Mouse (Mus musculus) embryonic facial prominence, embryonic 15.5 days (tissue): ENCODE measurements at regions not wholly inside any gene's neighbourhood (a gene's known extent, or its start where the extent isn't known, plus 50 kb on each side); places are given as distances from the start of the nearest gene placed in this dataset.

Experiments
- ATAC-seq: fragments of 200-750 bp; cut with Nextera tagmentation; 2 replicates; pipeline ENCODE4 v1.8.0; 2017; ENCODE audit warnings: low read depth, moderate TSS enrichment; ENCODE audit not compliant: insufficient number of reproducible peaks, low FRiP score, low TSS enrichment
- H3K27ac ChIP-seq: fragments of 300-500 bp; sonication (generic); replicated peaks from 2 replicates; pipeline ENCODE4 v1.5.1; 2015; ENCODE audit warnings: mild to moderate bottlenecking, inconsistent platforms
- H3K27me3 ChIP-seq: fragments of 300-500 bp; sonication (generic); 2 replicates; pipeline ENCODE4 v1.6.1; 2015; ENCODE audit warnings: inconsistent platforms
- H3K36me3 ChIP-seq: fragments of 300-500 bp; sonication (generic); 2 replicates; pipeline ENCODE4 v1.6.1; 2015; ENCODE audit warnings: mild to moderate bottlenecking, inconsistent platforms
- H3K4me1 ChIP-seq: fragments of 300-500 bp; sonication (generic); 2 replicates; pipeline ENCODE4 v1.6.1; 2015; ENCODE audit warnings: inconsistent platforms
- H3K4me2 ChIP-seq: fragments of 300-500 bp; sonication (generic); replicated peaks from 2 replicates; pipeline ENCODE4 v1.6.1; 2015; ENCODE audit warnings: mild to moderate bottlenecking, inconsistent platforms
- H3K4me3 ChIP-seq: fragments of 300-500 bp; sonication (generic); replicated peaks from 2 replicates; pipeline ENCODE4 v1.5.1; 2015; ENCODE audit warnings: mild to moderate bottlenecking, inconsistent platforms
- H3K9ac ChIP-seq: fragments of 300-500 bp; sonication (generic); 2 replicates; pipeline ENCODE4 v1.6.1; 2015; ENCODE audit warnings: inconsistent platforms
- H3K9me3 ChIP-seq: fragments of 300-500 bp; sonication (generic); replicated peaks from 2 replicates; pipeline ENCODE4 v1.6.1; 2016; ENCODE audit warnings: inconsistent platforms
- WGBS: fragments of 180-500 bp; shearing (Covaris S2); methylation state at CpG from one replicate; pipeline ENCODE4 v1.1.7; 2015; 5-methylcytosine and 5-hydroxymethylcytosine counted together

DNA sequence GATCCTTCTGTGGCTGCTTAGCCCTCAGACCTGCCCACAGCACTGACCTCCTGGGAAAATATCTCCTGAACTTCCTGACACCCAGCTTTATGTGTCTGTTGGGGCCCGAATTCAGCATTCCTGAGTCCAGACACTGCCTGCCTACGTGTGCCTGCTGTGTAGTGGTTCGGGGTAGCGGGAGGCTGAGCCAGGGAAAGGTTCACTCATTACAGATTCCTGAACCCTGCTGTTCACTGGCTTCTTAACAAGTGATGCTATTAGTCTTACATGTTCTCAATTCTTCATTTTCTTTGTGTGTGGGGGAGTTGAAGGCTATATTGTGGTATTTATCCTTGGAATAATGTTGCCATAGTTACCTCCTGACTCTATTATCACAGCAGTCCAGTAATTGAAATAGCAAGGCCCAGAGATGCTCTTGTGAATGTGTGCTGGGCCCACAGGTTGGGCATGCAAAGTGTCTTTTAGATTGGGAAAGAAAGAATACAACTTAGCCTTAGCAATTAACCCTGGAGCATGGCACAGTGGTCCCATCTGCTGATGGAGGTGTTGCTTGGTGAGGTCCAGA is 216.7 kb upstream of the Rbfox1 start:
- Histone ChIP-seq H3K27ac (no peak overlapping the region), H3K9me3 (no peaks in the 10 kb centered on the region), H3K4me3 (no peak overlapping the region), H3K36me3 (no peaks in the 10 kb centered on the region), H3K9ac (no peak overlapping the region), H3K27me3 (no peaks in the 10 kb centered on the region), H3K4me2 (no peak overlapping the region), H3K4me1 (no peaks in the 10 kb centered on the region)
- no peak for ATAC-seq
- 75% methylated on average over 4 of the region's 4 CpGs for WGBS

- H3K27ac ChIP-seq: no peak overlapping the region
- 65% methylated on average over 5 of the region's 5 CpGs for WGBS
- H3K9me3 ChIP-seq: no peaks in the 10 kb centered on the region
- H3K27me3 ChIP-seq: no peaks in the 10 kb centered on the region
- no peaks in the 10 kb centered on the region for H3K4me1 ChIP-seq
- ATAC-seq: no peak
- H3K4me2 ChIP-seq: no peak overlapping the region
- H3K9ac ChIP-seq: no peak overlapping the region
- H3K4me3 ChIP-seq: no peak overlapping the region
- no peaks in the 10 kb centered on the region for H3K36me3 ChIP-seq
These were observed 223.2 kb upstream of the Rbfox1 start for GRCm38 (mm10) chr16:5661918-5662317.

DNA sequence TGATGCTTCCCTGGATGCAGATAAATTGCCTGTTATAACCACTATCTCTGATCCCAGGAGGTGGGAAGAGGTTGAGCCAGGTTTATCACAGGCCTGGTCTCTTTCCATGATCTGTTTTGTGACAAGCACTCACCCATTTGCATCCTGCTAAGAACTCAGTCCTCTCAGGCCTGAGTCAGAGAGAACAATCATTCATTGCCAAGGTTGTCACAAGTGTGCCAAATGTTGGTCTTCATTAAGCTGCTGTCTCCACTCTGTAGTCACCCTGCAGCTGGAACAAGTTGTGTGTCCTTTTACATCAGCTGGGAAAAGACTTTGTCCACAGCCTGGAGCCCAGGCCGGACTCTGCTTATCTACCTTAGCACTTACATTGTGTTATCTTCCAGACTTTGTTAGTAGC is 233.6 kb upstream of the Rbfox1 start:
- H3K4me3 ChIP-seq: no peak overlapping the region
- no peaks in the 10 kb centered on the region for H3K4me1 ChIP-seq
- 86% methylated on average over 1 of the region's 1 CpGs for WGBS

DNA sequence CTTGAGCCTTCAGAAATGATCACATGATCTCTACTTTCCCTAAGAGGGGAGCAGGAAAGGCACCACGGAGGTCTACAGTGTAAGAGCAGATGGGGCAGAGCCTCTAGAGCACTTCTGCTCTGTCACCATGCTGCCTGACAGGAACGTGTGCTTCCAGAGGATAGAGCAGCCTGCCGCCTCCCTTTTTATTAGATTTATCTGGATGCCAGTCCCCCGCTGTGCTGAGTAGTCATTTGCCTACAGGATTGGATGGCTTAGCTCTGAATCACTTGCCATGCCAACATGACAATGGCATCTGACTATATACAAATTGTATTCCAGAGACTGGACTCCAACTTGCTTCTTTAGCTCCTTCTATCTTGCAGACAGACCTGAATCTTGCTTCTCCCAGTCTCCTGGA is 234.2 kb upstream of the Rbfox1 start:
- no peaks in the 10 kb centered on the region for H3K9me3 ChIP-seq
- no peaks in the 10 kb centered on the region for H3K4me1 ChIP-seq
- H3K4me2 ChIP-seq: no peak overlapping the region
- no peak for ATAC-seq
- WGBS: 66% methylated on average over 4 of the region's 4 CpGs
- H3K27ac ChIP-seq: no peak overlapping the region
- no peaks in the 10 kb centered on the region for H3K27me3 ChIP-seq
- H3K9ac ChIP-seq: no peak overlapping the region
- no peaks in the 10 kb centered on the region for H3K36me3 ChIP-seq
- H3K4me3 ChIP-seq: no peak overlapping the region

More for the DNA sequence above, 233.6 kb upstream of the Rbfox1 start:
- Histone ChIP-seq H3K9me3 (no peaks in the 10 kb centered on the region), H3K36me3 (no peaks in the 10 kb centered on the region), H3K27me3 (no peaks in the 10 kb centered on the region), H3K27ac (no peak overlapping the region), H3K9ac (no peak overlapping the region), H3K4me2 (no peak overlapping the region)
- no peak for ATAC-seq

DNA sequence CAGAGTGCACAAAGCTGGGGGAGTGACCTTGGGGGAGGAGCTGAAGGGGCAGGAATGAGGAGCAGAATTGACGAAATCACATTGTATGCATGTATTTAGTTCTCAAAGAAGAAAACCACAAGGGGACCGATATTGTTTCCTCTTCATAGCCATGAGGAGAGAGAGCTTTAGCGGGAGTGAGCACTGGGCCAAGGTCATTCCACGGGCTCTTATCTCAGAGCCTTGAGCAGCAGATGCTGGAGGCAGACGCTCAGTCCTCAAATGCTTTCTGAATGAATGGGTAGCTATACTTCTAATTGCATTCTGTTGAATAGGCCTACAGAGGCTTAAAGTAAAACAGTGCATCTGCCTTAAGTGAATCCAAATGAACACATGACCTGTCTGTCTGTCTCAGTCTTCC is 245.2 kb upstream of the Rbfox1 start:
- Histone ChIP-seq H3K9ac (no peak overlapping the region), H3K4me2 (no peak overlapping the region), H3K4me1 (no peaks in the 10 kb centered on the region), H3K27ac (no peak overlapping the region), H3K9me3 (no peaks in the 10 kb centered on the region), H3K36me3 (no peaks in the 10 kb centered on the region), H3K27me3 (no peaks in the 10 kb centered on the region), H3K4me3 (no peak overlapping the region)
- no peak for ATAC-seq
- WGBS: 76% methylated on average over 5 of the region's 5 CpGs

GRCm38 (mm10) chr16:5629996-5630395 is 255.2 kb upstream of the Rbfox1 start:
- H3K36me3 ChIP-seq: no peaks in the 10 kb centered on the region
- H3K9me3 ChIP-seq: no peaks in the 10 kb centered on the region

DNA sequence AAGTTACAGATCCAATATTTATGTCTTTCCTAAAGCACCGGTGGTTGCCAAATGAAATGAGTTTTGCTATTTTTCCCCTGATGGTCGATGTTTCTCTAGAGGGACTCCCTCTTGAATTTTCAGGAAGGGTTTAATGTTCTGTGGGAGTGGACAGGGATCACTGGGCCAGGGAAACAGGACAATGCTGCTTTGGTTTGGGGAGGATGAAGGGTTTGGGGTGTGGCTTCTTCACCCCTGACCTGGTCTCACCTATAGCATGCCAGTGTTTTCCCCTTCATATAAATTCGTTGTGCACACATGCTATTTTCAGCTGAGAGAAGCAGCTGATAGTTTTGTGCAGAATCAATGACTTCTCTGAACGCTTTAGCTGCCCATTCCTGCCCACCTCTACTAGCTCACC is 257.2 kb upstream of the Rbfox1 start:
- WGBS: 68% methylated on average over 4 of the region's 4 CpGs
- no peaks in the 10 kb centered on the region for H3K27me3 ChIP-seq
- no peak for ATAC-seq

More at GRCm38 (mm10) chr16:5629996-5630395, 255.2 kb upstream of the Rbfox1 start:
- no peak overlapping the region for H3K9ac ChIP-seq
- H3K4me2 ChIP-seq: no peak overlapping the region
- no peaks in the 10 kb centered on the region for H3K27me3 ChIP-seq
- H3K4me1 ChIP-seq: no peaks in the 10 kb centered on the region
- no peak overlapping the region for H3K4me3 ChIP-seq
- no peak overlapping the region for H3K27ac ChIP-seq
- WGBS: 51% methylated on average over 3 of the region's 3 CpGs
- no peak for ATAC-seq

DNA sequence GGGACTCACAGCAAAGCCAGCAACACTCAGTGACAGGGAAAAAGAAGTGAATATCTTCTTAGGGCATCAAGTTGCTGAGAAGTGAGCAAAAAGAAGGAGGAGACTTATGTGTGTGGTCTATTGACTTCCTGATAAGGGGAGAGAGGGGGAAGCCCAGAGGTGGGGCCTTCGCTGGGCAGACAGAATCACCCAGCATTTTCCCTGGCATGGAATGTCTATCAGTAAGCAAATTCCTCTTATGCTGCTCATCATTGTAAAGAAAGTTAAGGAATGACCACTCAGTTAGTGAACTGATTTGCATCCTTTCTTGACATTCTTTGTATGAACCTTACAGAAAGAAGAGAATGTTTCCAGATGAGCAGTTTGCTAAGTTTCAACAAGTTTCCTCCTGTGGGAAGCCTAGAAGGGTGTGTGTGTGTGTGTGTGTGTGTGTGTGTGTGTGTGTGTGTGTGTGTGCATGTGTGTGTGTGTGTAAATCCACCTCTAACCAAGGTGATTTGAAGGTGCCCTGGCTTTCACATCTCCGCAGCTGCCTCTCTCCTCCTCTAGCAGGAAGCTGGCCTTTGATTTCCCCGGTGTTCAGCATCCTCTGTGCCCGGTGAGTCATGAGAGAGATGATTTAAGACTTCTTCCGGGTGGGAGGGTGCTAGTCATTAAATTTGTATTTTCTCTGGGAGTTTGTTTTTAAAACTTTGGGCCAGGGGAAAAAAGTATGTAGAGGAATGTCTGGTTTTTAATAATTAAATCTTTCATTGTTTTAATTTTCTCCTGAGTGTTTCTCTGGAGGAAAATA is 257.8 kb upstream of the Rbfox1 start:
- Histone ChIP-seq H3K27me3 (no peaks in the 10 kb centered on the region), H3K4me1 (no peaks in the 10 kb centered on the region), H3K9ac (no peak overlapping the region), H3K36me3 (no peaks in the 10 kb centered on the region), H3K4me2 (no peak overlapping the region), H3K4me3 (no peak overlapping the region), H3K27ac (no peak overlapping the region), H3K9me3 (no peaks in the 10 kb centered on the region)
- no peak for ATAC-seq
- WGBS: 62% methylated on average over 5 of the region's 5 CpGs

More for the DNA sequence above, 257.2 kb upstream of the Rbfox1 start:
- Histone ChIP-seq H3K9me3 (no peaks in the 10 kb centered on the region), H3K36me3 (no peaks in the 10 kb centered on the region), H3K4me3 (no peak overlapping the region), H3K27ac (no peak overlapping the region), H3K4me2 (no peak overlapping the region), H3K4me1 (no peaks in the 10 kb centered on the region), H3K9ac (no peak overlapping the region)

DNA sequence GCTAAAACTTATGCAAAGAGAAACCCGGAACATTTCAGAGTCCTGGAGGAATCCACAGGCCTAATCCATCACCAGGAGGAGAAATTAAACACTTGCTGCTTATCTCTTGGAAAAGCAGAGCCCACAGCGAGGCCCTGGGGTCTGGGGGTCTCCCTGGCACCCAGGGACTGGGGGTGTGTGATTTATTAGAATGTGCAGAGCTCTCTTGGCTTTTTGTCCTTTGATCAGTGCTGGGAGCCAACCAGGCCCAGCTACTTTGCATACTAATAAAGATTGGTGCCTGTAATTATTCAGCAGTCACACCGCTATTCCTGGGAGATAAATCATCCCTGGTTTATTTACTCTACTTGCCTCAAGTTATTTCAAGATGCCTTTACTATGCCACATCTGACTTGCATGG is 260.0 kb upstream of the Rbfox1 start:
- ATAC-seq: no peak
- Histone ChIP-seq H3K9me3 (no peaks in the 10 kb centered on the region), H3K9ac (no peak overlapping the region), H3K4me3 (no peak overlapping the region), H3K27me3 (no peaks in the 10 kb centered on the region), H3K4me2 (no peak overlapping the region), H3K36me3 (no peaks in the 10 kb centered on the region), H3K4me1 (no peaks in the 10 kb centered on the region), H3K27ac (no peak overlapping the region)
- 61% methylated on average over 3 of the region's 3 CpGs for WGBS

DNA sequence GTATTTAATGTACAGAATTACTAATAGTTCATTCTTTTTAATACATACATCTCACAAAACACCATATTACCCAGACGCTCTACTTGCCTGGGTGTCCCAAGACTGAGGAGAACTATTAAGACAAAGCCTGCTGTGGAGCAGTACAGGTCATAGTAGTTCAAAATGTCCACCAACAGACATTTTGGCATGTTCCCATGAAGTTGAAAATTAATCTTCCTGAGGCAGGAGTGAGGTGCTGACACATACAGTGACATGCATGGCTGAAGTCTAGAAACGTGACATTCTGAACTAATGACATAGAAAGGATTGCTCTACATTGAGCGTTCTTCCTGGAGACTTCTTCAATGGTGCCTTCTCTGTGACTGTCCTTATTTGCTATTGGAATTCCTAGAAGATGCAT is 264.6 kb upstream of the Rbfox1 start:
- H3K27me3 ChIP-seq: no peaks in the 10 kb centered on the region
- no peaks in the 10 kb centered on the region for H3K9me3 ChIP-seq
- H3K27ac ChIP-seq: no peak overlapping the region
- H3K4me2 ChIP-seq: no peak overlapping the region
- no peak for ATAC-seq
- no peaks in the 10 kb centered on the region for H3K36me3 ChIP-seq
- WGBS: 90% methylated on average over 3 of the region's 3 CpGs
- H3K4me1 ChIP-seq: no peaks in the 10 kb centered on the region
- no peak overlapping the region for H3K9ac ChIP-seq
- no peak overlapping the region for H3K4me3 ChIP-seq

- H3K4me2 ChIP-seq: no peak overlapping the region
- H3K36me3 ChIP-seq: no peaks in the 10 kb centered on the region
- no peak for ATAC-seq
- 55% methylated on average over 5 of the region's 5 CpGs for WGBS
- H3K27me3 ChIP-seq: no peaks in the 10 kb centered on the region
- H3K9ac ChIP-seq: no peak overlapping the region
- H3K27ac ChIP-seq: no peak overlapping the region
- no peak overlapping the region for H3K4me3 ChIP-seq
- no peaks in the 10 kb centered on the region for H3K4me1 ChIP-seq
- no peaks in the 10 kb centered on the region for H3K9me3 ChIP-seq
These were observed 268.8 kb upstream of the Rbfox1 start for GRCm38 (mm10) chr16:5616356-5616755.

DNA sequence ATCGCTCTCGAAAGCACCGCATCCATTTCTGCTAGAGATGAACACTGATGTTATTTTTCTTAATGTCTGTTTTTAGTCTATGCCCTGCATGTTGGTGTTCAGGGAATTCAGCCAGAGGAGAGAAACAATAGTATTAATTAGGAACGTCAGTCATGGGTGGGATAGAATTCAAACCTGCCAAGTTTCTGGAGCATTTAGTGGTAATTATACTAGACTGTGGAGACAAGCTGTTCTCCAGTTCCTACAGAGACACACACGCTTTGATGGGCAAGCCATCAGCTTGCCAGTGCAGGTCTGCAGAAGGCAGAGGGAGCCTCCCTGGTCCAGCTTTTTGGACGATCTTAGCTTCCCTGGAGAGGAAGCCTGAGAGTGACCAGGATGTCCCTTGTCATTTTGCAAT is 289.8 kb upstream of the Rbfox1 start:
- H3K9ac ChIP-seq: no peak overlapping the region
- no peaks in the 10 kb centered on the region for H3K27me3 ChIP-seq
- no peaks in the 10 kb centered on the region for H3K36me3 ChIP-seq
- 54% methylated on average over 6 of the region's 6 CpGs for WGBS
- no peaks in the 10 kb centered on the region for H3K9me3 ChIP-seq
- H3K4me3 ChIP-seq: no peak overlapping the region
- H3K27ac ChIP-seq: no peak overlapping the region
- H3K4me2 ChIP-seq: no peak overlapping the region
- ATAC-seq: no peak
- H3K4me1 ChIP-seq: no peaks in the 10 kb centered on the region
